Mouse (Mus musculus) CH12F3 (cell line): Measurements from ENCODE around the gene Robo1.

Experiments
- in situ Hi-C: fragments of 300-500 bp; cut with MboI; formaldehyde crosslinking; loops from 2 replicates; pipeline ENCODE4 v1.14.3; 2020; ENCODE audit warnings: low sequenced_read_pairs

Robo1 gene

DNA sequence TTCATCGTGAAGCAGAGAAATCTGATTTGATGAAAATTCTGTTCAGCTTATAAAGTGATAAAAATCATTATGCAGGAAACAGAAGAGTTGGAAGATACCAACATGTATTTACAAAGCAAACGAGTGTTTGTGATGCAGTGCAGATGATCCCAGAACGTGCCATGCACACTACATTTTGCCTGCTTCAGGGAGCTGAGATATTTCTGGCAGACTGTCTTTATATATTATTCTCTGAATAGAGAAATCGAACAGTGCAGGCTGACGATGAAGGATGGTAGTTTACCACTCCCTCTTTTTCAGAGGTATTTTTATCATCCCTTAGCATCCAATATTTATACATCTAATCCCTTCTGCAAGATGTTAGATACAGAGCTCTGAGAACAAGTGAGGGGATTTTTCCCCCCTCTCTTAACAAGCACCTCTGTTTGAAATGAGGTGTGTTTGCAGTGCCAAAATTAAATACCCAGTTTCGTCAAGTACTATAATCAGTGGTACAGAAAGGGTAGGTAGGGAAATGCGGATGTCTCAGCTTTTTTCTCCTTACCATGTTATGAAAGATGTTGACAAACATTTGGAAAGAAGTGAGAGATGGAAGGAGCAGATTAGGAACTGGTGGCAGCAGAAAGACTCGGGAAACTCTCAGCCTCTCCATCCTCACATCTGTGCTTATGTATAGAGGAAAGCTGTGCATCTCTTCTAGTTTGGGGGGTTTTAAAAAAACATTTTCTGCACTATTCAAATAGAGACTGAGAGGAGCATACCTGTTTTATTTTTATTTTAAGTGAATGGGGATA is at the start of gene Robo1:
Gene Robo1 (plus strand): TSS at position 770 of the 794 bp plus-strand sequence.
- in situ Hi-C loops, result no loop called here

DNA sequence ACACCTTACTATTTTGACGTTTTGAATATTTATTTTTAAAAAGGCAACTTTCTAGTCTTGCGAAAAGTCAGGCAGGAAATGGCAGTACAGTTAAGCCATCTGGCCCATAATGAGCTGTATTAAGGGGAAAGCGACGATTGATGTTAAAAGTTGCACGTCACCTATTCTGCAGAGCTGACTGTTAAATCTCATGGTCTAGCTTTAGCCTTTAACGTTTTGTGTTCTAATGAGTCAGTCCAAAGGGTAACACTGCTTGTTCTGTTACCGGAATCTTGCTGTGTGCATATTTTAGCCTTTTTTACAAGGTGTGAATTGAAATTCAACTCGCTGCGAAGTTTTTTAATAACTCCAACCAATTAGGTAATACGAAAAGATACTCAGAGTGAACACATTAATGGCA is 40.3 kb upstream of the Robo1 start:
- in situ Hi-C loops, result no loop called here

DNA sequence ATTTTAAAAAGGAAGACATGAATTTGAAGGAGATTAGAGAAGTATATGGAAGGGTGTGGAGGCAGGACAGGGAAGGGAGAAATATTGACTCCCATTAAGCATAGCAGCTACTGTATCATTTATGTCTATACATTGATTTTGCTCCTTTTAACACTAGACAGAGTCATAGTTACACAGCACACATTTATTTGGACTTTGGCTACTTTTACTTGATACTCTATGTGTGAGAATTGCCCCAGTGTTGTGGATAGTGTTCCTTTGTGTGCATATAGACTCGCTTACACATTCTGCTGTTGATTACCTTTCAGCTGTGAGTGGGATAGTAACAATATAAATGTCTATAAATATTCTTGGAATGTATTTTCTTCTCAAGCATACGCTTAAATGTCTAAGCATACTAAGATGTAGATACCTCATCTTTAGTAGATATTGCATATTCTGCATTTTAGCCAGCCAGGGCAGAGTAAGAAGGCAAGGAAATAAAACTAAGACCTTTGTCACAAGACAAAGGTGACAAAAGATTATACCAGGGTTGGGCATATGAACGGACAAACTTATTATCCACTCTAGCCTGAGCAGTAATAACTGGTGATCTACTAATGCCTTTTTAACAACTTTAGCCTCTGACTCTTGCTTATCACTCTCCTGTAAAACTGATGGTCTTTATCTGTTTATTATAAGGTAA is 31.6 kb upstream of the Robo1 start:
- in situ Hi-C loops, result no loop called here

DNA sequence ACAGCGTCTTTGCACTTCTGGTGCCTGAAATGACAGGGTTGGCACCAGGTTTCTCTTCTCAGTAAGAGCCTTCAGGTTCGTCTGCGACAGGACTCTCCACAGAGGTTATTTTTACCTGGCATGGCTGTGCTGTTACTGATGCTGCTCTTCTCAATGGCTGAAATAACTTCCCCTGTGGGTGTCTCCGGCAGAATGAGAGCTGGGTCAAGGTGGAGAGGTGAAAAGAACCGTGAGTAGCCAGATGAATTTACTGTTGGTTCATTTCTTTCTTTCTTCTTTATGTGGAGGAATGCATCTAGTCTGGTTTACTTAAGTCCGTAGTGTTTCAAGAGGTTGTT is 194 bp downstream of the Robo1 start:
- in situ Hi-C loops, result no loop called here

DNA sequence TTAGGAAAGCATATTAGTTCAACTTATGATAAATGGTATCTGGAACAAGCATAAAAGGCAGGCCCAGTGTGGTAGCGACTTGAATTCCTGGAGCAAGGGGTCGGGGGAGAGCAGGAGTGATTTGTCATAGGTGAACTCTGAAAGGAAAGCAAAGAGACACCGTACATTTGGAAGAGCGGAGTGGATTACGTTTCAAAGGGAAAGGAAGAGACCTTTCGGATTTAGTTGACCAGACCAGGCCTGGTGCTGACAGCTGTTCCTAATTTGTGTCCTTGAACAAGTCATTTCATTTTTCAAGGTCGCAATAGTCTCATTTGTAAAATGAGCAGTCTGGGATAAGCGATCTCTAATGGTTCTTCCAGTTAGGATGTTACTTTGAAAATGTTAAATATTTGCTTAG is 19.2 kb downstream of the Robo1 start:
- in situ Hi-C loops, result no loop called here

DNA sequence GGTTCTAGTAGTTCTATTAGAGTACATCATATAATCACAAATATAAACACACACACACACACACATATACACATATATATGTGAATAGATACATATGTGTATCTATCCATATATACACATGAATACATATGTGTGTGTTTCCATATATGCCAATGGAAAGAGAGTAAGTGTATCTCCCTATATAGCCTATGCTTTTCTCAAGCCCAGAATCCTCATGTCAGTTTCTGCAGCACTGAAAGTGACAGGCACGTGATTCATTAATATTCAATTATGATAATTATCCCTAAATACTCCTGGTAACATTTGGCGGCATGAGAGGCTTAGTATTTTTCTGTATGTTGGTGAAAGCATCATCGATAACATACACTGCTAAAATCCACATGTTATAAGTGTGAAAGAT is 20.5 kb downstream of the Robo1 start:
- in situ Hi-C loops, result no loop called here

DNA sequence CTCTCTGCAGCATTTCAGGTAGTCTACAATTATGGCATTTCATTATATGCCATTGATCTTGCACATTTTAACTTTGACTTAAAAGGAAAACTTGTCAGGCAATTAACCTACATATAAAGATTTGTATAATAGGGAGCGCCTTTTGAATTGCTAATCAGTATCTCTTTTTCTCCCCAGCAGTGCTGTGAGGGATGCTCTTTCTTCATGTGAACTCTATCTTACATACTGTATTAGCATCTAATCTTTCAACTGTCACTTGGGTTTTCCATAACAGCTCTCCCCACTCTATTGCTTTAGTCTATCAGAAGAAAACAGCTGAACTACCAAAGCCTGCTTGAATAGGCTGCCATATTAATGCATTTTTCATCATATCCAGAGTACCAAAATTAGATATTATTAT is 29.7 kb downstream of the Robo1 start:
- in situ Hi-C loops, result no loop called here

DNA sequence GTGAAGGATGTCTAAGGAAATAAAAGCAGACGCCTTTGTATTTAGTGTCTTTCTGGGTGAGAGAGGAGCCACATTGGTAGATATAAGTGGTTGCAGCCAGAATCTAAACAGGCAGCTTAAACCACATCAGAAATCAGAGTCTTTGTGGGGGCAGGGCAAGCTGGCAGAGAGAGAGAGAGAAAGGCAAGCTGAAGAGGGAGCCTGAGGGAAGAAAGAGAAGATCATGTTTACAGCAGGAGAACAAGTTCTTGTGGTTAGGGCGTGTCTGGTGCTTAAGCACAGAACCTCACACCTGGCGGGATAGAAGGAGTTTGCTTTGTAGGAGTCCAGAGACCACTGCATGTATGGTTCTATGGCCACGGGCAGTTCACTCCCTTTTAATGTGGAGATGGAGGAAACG is 42.3 kb downstream of the Robo1 start:
- in situ Hi-C loops, result no loop called here

DNA sequence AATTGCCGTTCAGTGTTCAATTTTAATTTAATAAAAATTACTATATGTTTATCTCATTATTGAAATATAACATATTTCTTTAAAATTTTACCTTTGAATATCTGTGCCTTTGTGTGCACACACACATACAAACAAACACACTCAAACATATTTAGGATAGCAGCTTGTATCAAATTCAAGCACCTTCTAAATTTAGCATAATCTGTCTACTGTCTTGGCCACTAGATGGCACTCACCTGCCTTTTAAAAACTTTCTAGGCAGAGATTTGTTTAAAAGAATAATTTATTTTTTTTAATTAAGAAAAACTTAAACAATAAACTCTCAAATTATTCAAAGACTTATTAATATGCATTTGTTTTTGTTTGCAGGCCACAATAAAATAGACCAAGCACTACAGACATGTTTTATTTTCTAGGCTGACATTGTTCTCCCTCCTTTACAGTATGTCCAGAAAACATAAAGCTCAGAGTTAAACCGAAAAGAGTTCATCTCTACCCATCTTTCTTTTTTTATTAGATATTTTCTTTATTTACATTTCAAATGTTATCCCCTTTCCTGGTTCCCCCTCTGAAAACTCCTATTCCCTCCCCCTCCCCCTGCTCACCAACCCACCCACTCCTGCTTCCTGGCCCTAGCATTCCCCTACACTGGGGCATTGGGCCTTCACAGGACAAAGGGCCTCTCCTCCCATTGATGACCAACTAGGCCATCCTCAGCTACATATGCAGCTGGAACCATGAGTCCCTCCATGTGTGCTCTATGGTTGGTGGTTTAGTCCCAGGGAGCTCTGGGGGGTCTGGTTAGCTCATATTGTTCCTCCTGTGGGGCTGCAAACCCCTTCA is 48.6 kb downstream of the Robo1 start:
- in situ Hi-C loops, result no loop called here

DNA sequence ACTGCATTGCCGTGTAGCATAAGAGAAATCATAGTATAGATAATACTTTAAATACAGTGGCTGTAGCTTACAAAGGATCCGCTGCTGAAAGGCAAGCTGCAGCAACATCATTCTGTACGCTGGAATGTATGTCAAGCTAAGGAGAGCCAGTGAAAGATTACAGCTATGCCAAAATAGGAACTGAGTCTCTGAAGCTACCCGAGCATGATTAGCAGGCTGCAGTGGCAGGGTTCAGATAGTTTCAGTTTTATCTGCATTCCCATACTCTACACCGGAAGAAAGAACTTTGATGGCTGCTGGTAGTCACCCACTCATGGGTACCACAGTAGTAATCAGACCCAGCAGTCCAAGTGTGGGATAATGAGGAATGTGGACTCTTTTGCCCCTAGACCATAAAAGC is 68.8 kb downstream of the Robo1 start:
- in situ Hi-C loops, result no loop called here

DNA sequence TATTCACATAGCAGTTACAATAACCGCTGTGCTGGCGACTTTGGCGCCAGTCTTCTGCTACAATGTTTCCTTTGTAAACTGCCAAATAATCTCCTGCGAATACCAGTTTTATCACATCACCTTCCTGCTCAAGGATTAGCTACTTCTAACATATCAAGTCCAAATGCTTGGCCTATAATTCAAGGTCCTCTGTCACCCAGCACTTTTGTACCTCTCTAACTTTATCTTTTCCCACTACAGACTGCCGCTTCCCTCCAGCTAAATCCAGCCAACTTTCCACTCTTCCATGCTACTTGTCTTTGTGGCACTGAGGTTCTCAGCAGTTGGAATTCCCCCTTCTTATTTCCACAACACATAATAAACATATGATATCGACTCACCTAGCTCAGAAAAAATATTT is 73.7 kb downstream of the Robo1 start:
- in situ Hi-C loops, result no loop called here

DNA sequence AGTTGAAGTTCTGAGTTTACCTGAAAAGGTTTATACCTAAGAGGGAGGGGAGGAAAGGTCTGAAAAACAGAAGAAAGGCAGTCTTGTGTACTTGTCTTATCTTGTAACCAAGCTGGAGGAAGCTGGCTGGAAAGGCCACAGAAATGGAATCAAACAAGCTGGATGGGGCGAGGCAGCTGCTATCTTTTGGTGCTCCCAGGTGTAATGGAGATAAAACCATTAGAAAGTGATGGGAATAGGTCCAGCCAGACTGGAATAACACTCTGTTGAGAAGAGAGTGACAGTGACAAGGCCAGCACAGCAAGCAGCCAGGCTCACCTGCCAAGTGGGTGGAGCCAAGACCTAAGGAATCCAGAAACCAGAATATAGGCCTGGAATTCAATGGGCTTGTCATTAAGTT is 75.5 kb downstream of the Robo1 start:
- in situ Hi-C loops, result no loop called here

DNA sequence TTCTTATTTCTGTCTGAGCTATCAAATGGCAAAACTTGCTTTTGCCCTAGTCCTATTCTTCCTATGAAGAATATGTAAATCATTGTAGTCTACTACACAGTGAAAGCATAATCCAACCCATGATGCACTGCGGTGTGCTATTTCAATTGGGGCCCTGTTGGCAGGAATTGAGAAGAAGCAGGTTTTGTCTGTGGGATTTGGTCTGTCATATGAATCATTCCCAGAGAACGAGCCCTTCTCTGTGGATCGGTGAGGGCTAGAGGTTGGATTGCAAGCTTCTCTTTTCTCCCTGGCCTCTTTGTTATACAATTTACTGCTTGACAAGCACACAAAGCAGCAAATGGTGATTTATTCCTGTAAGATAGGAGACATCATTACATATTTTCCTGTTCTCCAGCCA is 85.4 kb downstream of the Robo1 start:
- in situ Hi-C loops, result no loop called here

DNA sequence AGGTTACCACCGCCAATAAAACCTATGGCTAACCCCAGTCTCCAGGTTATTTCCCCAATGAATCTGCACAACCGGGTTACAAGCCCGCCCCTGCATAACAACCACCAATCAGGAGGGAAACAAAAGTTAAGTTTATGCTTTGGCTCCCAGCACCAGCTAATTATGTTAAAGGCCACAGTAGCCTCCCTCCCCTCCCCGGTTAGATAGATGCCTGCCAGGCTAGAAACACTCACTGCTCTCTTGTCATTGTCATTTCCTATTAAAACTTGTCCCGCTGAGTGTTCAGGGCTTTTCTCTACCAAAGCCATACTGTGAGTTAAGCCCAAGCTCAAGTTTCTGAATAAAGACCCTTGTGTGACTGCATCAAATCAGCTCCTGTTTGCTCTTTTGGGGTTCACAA is 90.7 kb downstream of the Robo1 start:
- in situ Hi-C loops, result no loop called here

DNA sequence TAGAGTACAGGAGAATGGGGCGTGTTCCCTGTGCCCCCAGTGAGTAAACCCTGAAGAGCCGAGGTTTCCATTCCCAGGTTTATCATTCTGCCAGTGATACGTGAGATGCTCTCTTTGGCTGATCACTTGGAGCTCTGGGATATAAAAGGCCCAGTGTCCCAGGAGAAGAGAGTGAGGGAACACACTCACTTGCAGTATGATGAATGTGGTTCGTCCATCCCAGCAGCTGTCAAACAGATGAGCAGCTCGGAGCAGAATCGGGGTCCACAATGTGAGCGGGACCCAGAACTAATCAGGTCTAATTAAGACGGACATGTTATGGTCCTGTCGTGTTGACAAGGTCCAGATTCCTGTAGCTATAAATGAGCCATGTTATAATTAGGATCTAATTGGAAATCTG is 94.3 kb downstream of the Robo1 start:
- in situ Hi-C loops, result no loop called here

DNA sequence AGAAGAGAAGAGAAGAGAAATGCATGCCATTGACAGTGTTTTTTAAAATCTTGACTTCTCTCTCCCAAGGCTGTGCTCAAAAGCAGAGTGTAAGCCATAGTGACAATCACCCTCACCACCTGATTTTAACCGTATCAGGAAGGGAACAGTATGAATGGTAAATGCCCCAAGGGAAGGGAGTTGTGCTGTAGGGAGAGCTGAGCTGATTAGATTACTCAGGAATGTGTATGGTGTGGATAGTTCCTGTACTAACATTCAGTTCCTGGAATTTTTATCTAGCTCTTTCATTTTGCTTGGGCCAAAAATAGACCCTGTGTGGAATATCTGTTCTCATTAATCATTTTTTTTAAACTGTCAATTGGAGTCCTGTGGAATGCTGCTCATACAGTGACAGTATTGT is 101.7 kb downstream of the Robo1 start:
- in situ Hi-C loops, result no loop called here

DNA sequence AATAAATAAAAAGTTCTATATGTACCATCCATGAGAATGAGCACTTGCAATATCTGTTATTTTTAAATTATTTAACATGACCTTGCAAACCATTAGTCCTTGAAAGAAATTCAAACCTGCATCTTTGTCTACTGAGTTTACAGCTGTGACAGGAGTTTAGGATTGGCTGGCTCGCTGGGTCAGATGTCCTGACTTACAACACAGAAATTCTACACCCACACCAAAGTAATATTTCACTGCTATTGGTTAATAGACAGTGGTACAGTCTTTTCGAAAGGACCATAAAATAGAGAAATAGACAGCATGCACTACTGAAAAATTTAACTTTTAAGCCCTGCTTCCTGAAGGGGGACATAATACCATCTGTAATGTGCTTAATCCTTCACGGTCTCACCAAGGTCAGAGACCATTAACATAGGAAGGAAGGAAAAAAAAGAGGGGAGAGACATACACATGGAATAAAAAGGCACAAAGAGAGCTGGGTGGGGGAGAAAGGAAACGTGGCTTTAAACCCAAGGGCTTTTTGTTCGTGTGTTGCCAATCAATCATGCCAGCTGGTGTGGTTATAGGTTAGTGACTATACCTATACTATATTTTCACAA is 103.7 kb downstream of the Robo1 start:
- in situ Hi-C loops, result no loop called here

DNA sequence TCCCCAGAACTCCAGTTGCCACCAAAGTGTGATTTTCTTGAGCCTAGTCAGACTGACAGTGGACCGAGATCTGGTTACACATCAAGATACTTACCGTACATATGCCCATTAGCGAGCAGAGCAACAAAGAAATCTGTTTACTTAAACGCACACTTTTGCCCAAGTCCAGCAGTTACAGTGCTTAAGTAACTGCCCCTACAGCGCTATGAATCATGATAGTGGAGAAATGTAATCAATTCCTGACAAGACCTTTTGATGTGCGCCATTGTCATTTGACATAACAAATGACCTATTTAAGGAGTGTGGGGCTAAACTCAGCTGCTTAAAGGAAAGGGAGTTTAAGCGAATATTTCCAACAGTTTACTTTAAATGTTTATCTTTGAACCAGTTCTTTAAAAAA is 104.8 kb downstream of the Robo1 start:
- in situ Hi-C loops, result no loop called here

DNA sequence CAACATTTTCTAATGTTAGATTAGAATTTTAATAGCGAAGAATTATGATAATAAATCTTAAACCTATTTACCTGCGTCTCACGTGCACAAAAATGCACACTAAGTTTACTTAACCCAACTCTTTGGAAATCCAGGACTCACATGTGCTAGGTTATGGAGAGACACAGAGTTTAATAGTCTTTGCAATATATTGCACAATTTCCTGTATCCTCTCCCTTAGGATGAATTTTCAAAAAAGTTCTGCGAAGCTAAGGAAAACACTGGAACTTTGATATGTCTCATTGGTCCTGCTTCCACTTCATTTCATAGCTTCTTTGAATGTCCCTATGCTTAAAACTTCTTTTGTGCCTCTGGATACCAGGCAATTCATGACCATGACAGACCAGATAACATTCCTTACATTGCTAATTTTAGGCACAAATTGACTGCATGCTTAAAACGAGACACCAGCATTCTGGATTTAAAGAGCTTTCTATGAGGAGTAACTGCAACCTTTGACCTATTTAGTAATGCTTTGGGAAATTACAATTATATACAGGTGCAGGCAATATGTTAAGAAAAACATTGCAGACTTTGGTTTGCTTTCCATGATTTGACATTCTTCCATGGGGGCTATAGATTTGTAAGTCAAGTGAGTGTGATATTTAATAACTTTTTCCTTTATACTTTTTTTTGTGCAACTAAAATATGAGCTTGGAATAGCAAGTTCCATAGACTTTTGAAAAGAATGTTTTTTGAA is 111.4 kb downstream of the Robo1 start:
- in situ Hi-C loops, result no loop called here

DNA sequence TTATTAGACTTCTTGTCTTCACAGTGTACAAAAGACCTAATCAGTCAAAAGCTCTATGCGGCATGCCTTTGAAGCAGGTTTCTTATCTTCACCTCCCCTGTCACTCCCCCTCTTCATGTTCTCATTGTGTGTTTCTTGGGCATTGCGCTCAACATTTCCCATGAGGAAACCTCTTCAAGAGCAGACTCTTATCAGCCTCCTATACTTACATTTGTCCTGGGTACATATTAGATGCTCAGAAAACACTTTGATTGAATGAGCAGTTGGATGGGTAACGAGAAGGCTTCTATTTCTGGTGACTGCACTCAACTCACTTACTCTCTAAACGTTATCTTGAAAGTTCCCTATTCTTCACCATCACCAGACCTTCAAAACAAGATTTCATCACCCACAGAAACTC is 114.3 kb downstream of the Robo1 start:
- in situ Hi-C loops, result no loop called here

DNA sequence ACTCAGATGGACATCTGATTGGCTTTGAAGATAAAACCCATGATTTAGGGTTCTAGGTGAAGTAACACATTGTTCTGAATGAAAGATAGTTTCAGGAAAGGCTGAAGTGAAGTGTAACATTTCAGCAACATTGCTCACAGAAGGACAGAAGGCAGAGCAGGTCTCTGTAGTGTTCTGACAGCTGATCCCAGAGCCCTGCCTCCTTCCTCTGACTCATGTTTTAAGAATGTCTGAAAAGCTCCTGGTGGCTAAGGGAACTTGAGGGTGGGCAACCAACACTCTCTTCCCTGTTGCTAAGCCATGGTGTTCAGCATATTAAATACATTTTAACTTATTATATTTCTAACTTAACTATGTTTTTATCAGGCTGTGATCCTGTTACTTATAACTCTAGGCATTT is 126.3 kb downstream of the Robo1 start:
- in situ Hi-C loops, result no loop called here
